Mouse (Mus musculus): ENCODE results near the gene Lpp. TPM values are rescaled to one million over a fixed set of nuclear protein-coding genes. Genes with fewer than 3 reads are reported as not detected.

Lpp gene
- polyA plus RNA-seq, 1 experiment from 2014 or later = 50.0 TPM

DNA sequence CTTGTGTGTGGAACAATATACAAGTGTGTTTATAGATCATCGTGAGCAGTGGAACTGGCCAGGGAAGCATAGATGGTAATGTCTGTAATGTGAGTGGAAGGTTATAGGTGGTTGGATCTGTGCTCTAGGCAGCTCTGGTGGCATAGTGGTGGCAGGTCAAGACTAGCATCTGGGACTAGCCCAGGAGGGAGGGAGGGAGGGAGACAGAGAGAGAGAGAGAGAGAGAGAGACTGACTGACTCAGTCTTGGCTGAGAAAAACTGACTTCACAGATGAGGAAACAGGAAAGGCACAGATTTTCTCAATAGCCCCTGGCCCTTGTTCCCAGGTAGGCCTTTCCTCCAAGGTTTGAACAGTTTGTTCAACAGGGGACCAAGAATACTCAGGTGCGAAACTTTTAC lies 7.5 kb downstream of the Lpp start:
- Histone ChIP-seq H3K4me2 (no peak overlapping the region), H3K36me3 (peaks cover 31% of the 10 kb centered on the region), H3K4me3 (no peak overlapping the region), H3K4me1 (replicated peaks) (peaks cover 55% of the 10 kb centered on the region), H3K27ac (ENCODE audit: poor library complexity, severe bottlenecking) (no peak overlapping the region), H3K9me3 (replicated peaks) (peaks cover 3% of the 10 kb centered on the region; the same call in 1 of the 2 replicates), H3K27me3 (replicated peaks) (no peaks in the 10 kb centered on the region), H3K9ac (no peak overlapping the region)
- ATAC-seq (ENCODE audit: insufficient number of reproducible peaks, low FRiP score) = no peak
- 79% methylated on average over 2 of the region's 2 CpGs for WGBS

DNA sequence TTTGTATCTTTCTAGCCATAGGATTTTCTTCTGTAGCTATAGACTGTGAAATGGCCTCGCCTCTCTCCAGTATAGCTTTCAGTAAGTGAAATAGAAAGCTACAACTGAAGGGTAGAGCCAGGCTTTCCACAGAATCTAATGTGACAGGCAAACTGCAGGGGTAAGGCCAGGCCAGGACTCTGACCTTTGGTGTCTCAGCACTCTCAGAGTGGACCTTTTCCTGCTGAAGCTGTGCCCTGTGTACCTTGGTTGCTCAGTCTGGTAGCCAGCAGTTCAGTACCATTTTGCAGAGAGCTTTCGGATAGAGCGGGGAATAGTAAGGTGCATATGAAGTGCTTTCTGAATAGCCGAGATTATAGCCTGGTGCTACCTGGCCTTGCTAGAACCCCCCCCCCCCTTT lies 9.5 kb downstream of the Lpp start:
- 88% methylated on average over 4 of the region's 4 CpGs for WGBS
- no peak overlapping the region for H3K27ac ChIP-seq (ENCODE audit: poor library complexity, severe bottlenecking)
- peaks cover 9% of the 10 kb centered on the region for H3K9me3 ChIP-seq (replicated peaks)
- H3K4me2 ChIP-seq = no peak overlapping the region
- no peaks in the 10 kb centered on the region for H3K27me3 ChIP-seq (replicated peaks)
- peaks cover 43% of the 10 kb centered on the region for H3K36me3 ChIP-seq
- no peak for ATAC-seq (ENCODE audit: insufficient number of reproducible peaks, low FRiP score)
- H3K9ac ChIP-seq = no peak overlapping the region
- H3K4me3 ChIP-seq = no peak overlapping the region
- H3K4me1 ChIP-seq (replicated peaks) = peaks cover 38% of the 10 kb centered on the region

DNA sequence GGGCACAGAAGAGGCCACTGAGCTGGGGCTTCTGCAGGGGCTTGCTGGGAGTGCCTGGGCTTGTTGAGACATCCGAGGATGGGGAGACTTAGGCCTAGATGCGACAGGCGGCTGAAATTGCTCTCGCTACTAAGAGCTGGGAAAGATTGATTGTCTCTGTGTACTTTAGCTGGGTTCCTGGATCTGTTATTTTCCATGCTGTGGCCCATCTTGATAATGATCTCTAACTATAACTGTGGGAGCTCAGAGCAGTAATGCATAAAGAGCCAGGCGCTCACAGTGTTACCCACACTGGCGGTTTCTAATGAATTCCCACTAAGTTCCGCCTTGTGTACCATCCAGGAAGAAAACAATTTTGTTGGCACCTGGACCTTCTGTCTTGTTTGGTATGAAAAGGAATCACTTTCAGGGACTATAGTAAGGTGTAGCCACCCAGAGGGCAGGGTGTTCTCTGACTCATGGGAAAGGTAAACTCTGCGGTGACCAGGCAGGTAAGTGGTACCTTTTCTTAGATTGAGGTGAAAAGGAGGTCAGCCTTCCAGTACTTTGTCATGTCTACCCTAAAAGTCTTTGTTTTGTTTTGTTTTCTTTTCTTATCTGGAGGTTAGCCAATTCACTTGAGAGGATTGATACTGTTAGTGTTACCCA lies 10.6 kb downstream of the Lpp start:
- H3K27ac ChIP-seq (ENCODE audit: poor library complexity, severe bottlenecking) = no peak overlapping the region
- ATAC-seq (ENCODE audit: insufficient number of reproducible peaks, low FRiP score) = no peak
- peaks cover 43% of the 10 kb centered on the region for H3K36me3 ChIP-seq
- WGBS = 88% methylated on average over 8 of the region's 8 CpGs
- H3K27me3 ChIP-seq (replicated peaks) = no peaks in the 10 kb centered on the region
- no peak overlapping the region for H3K4me2 ChIP-seq
- H3K4me3 ChIP-seq = no peak overlapping the region
- H3K4me1 ChIP-seq (replicated peaks) = peaks cover 27% of the 10 kb centered on the region
- H3K9me3 ChIP-seq (replicated peaks) = peaks cover 9% of the 10 kb centered on the region
- no peak overlapping the region for H3K9ac ChIP-seq

DNA sequence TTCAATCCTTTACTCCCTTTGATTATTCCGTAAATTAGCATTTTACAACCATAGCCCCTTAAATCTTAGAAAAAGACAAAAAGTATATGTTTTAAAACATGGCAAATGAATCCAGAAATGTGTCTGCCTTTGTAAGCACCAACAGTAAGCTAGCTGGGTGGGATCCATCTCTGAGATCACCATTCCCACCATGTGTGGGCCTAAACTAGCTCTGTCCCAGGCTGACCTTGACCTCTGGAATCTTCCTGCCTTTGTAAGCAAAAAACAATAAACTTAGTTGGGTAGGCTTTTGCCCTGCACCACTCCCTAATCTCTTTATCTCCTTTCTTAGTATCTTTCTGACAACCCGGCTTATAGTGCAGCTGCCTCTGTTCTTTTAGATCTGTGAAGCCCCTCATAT lies 13.2 kb downstream of the Lpp start:
- ATAC-seq (ENCODE audit: insufficient number of reproducible peaks, low FRiP score) = no peak
- no peaks in the 10 kb centered on the region for H3K27me3 ChIP-seq (replicated peaks)

DNA sequence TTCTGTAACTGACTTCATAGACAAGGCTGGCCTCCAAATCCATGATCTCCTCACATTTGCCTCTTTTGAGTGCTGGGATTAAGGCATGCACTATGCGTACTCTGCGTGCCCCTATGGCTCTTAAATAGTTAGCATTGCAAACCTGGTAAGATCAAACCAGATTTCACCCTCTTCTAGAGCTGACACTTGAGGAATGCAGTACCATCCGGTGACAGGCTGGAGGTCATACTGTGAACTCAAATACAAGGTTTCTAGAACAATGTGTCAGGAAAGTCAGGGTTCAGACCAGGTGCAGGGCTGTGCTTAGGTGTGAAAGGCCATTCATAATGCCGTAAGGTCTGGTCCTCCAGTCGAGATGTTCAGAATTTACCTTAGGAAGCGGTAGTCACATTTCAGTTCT lies 18.0 kb downstream of the Lpp start:
- ATAC-seq (ENCODE audit: insufficient number of reproducible peaks, low FRiP score) = no peak
- peaks cover 3% of the 10 kb centered on the region; the same call in 1 of the 2 replicates for H3K9me3 ChIP-seq (replicated peaks)
- no peak overlapping the region for H3K9ac ChIP-seq
- H3K27me3 ChIP-seq (replicated peaks) = no peaks in the 10 kb centered on the region
- 76% methylated on average over 6 of the region's 6 CpGs for WGBS
- H3K36me3 ChIP-seq = peaks cover 37% of the 10 kb centered on the region
- H3K4me1 ChIP-seq (replicated peaks) = peaks cover 28% of the 10 kb centered on the region
- no peak overlapping the region for H3K27ac ChIP-seq (ENCODE audit: poor library complexity, severe bottlenecking)
- no peak overlapping the region for H3K4me3 ChIP-seq
- H3K4me2 ChIP-seq = no peak overlapping the region

More for the DNA sequence above, 13.2 kb downstream of the Lpp start:
- peaks cover 56% of the 10 kb centered on the region for H3K36me3 ChIP-seq
- no peak overlapping the region for H3K27ac ChIP-seq (ENCODE audit: poor library complexity, severe bottlenecking)
- no peak overlapping the region for H3K4me2 ChIP-seq
- H3K9ac ChIP-seq = no peak overlapping the region
- peaks cover 9% of the 10 kb centered on the region for H3K9me3 ChIP-seq (replicated peaks)
- H3K4me1 ChIP-seq (replicated peaks) = peaks cover 29% of the 10 kb centered on the region
- H3K4me3 ChIP-seq = no peak overlapping the region
- WGBS = 87% methylated on average over 2 of the region's 2 CpGs

DNA sequence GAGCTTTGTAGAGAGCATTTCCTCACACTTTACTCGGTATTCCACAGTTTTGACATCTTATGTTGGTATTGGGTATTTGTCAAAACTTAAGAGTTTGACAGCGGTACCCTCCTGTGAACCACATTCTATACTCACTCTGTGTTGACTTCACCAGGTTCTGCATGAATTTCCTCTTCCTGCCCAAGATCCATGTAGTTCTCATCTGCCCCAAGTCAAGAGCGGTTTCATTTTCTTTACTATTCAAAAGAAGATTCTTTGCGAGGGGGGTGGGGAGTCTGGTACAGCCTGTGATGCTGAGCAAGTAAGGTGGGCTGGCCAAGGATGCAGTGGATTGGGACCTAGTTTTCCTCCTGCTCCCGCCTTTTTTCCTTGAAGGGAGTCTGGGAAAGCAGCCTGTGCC lies 18.9 kb downstream of the Lpp start:
- Histone ChIP-seq H3K27ac (ENCODE audit: poor library complexity, severe bottlenecking) (peak overlapping the region; percentile 58), H3K36me3 (peaks cover 39% of the 10 kb centered on the region), H3K4me3 (no peak overlapping the region), H3K4me1 (replicated peaks) (peaks cover 37% of the 10 kb centered on the region), H3K4me2 (no peak overlapping the region), H3K27me3 (replicated peaks) (no peaks in the 10 kb centered on the region), H3K9ac (no peak overlapping the region), H3K9me3 (replicated peaks) (no peaks in the 10 kb centered on the region)
- no peak for ATAC-seq (ENCODE audit: insufficient number of reproducible peaks, low FRiP score)
- 82% methylated on average over 5 of the region's 5 CpGs for WGBS

DNA sequence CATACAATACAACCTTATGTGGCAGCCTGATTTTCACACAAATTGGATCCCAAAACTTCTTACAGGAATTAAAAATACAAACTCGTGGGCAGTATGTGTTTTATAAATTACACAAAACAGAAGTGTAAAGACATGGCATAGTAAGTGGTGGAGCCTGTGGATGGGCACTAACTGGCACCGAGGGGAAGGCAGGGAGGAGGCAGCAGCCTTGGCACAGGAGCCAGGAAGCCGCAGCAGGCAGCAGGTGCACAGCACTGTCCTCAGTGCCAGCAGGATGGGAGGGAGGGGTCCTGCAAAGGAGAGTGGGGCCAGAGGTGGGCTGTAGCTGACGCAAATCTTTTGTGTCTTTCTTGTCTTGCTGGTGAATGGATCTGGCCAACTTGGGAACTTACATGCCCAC lies 19.8 kb downstream of the Lpp start:
- H3K4me1 ChIP-seq (replicated peaks) = peaks cover 46% of the 10 kb centered on the region
- 83% methylated on average over 4 of the region's 4 CpGs for WGBS
- no peaks in the 10 kb centered on the region for H3K9me3 ChIP-seq (replicated peaks)
- peaks cover 40% of the 10 kb centered on the region for H3K36me3 ChIP-seq
- H3K27ac ChIP-seq (ENCODE audit: poor library complexity, severe bottlenecking) = peak overlapping the region; percentile 58; the same call in 1 of the 2 replicates
- H3K4me2 ChIP-seq = no peak overlapping the region
- no peaks in the 10 kb centered on the region for H3K27me3 ChIP-seq (replicated peaks)
- no peak for ATAC-seq (ENCODE audit: insufficient number of reproducible peaks, low FRiP score)
- no peak overlapping the region for H3K9ac ChIP-seq
- H3K4me3 ChIP-seq = no peak overlapping the region

DNA sequence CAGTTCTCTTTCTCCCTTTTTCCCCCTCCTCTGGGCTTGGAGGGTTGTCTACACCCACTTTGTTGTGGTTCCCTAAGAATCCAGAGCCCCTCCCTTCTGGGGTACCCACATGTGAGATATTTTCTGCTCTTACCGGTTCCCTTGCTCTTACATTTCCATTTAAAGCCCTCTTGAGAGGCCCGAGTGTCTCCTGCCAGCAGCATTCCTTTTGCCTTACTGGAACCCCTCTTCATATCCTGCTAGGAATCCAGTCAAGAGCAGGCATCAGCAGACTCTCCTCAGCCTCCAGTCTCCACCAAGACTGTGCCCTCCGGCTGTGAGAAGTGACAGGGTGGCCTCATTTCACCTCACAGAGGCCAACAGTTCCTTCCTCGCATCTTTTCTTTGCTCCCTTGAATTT lies 24.7 kb downstream of the Lpp start:
- Histone ChIP-seq H3K9ac (0 out of 2 replicates have a peak overlapping the region, but pooled peaks have one; percentile 0), H3K4me2 (peak overlapping the region; percentile 13; the same call in 1 of the 2 replicates)
- peak; percentile 61; the same call in 1 of the 2 replicates for ATAC-seq (ENCODE audit: insufficient number of reproducible peaks, low FRiP score)

DNA sequence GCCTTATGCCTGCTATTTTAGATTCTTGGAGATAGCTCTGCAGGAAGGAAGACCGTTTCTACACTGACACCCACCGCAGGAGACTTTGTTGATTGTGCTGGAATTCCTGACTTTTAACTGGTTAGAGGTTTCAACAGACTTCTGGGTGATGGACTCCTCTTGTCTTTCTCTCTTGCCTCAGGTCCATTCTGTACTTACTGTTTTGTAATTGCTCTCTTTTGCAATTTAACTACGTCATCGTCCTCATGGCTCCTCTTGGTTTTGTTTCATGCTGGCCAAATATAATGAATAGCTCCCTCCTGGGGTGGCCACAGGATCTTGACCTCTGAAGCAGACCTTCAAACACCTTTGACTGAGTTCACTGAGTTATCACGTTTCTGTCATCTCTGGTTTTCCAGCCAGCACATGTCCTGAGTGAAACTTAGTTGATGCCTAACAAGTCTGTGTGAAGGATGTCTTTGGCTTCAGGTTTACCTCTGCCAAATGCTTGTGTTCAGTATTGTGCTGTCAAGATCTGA lies 27.4 kb downstream of the Lpp start:
- no peak overlapping the region for H3K4me3 ChIP-seq
- no peaks in the 10 kb centered on the region for H3K27me3 ChIP-seq (replicated peaks)
- 58% methylated on average over 5 of the region's 5 CpGs for WGBS
- H3K9me3 ChIP-seq (replicated peaks) = no peaks in the 10 kb centered on the region
- H3K4me2 ChIP-seq = no peak overlapping the region
- no peak overlapping the region for H3K27ac ChIP-seq (ENCODE audit: poor library complexity, severe bottlenecking)
- peaks cover 17% of the 10 kb centered on the region for H3K36me3 ChIP-seq
- ATAC-seq (ENCODE audit: insufficient number of reproducible peaks, low FRiP score) = no peak
- H3K9ac ChIP-seq = no peak overlapping the region
- H3K4me1 ChIP-seq (replicated peaks) = peaks cover 82% of the 10 kb centered on the region

More for the DNA sequence above, 24.7 kb downstream of the Lpp start:
- 41% methylated on average over 4 of the region's 4 CpGs for WGBS
- H3K36me3 ChIP-seq = peaks cover 26% of the 10 kb centered on the region
- no peaks in the 10 kb centered on the region for H3K9me3 ChIP-seq (replicated peaks)
- H3K27ac ChIP-seq (ENCODE audit: poor library complexity, severe bottlenecking) = peak overlapping the region; percentile 85
- H3K4me3 ChIP-seq = no peak overlapping the region
- H3K27me3 ChIP-seq (replicated peaks) = no peaks in the 10 kb centered on the region
- H3K4me1 ChIP-seq (replicated peaks) = peaks cover 60% of the 10 kb centered on the region

DNA sequence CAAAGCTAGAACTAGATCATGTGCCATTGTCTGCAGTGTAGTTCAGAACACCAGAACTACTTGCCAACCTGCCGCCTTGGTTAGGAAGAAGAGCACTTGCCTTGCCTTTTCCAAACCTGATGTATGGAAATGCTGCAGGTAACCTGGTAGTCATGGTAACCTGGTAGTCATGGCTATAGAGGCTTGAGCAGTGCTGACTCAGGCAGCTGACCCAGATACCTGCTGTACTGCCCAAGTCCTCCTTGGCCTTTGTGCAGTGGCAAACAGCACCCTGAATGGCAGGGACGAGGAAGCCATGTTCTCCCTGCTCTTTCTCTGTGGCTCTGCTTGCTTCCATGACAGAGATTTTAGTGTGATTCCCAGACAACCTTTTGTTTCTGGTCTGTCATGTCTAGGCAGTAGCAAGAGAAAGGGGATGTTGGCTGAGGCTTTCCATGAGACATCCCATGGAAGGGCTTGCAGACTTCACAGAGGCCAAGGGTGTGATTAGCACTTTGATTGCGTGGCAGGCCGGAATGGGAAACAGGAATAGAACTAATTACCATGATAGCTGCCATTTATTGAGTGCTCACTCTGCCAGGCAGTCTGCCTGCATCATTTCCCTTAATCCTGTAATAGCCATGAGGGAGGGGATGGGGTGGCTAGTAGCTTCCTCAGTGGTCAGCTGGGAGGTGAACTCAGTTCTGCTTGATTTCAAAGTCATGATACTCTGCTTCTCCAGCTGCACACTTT lies 28.5 kb downstream of the Lpp start:
- peaks cover 85% of the 10 kb centered on the region for H3K4me1 ChIP-seq (replicated peaks)
- WGBS = 68% methylated on average over 4 of the region's 4 CpGs
- H3K27ac ChIP-seq (ENCODE audit: poor library complexity, severe bottlenecking) = peak overlapping the region; percentile 11; the same call in 1 of the 2 replicates
- H3K9ac ChIP-seq = no peak overlapping the region
- ATAC-seq (ENCODE audit: insufficient number of reproducible peaks, low FRiP score) = no peak
- H3K4me2 ChIP-seq = no peak overlapping the region
- no peaks in the 10 kb centered on the region for H3K9me3 ChIP-seq (replicated peaks)
- no peaks in the 10 kb centered on the region for H3K27me3 ChIP-seq (replicated peaks)
- H3K4me3 ChIP-seq = no peak overlapping the region
- peaks cover 5% of the 10 kb centered on the region for H3K36me3 ChIP-seq

DNA sequence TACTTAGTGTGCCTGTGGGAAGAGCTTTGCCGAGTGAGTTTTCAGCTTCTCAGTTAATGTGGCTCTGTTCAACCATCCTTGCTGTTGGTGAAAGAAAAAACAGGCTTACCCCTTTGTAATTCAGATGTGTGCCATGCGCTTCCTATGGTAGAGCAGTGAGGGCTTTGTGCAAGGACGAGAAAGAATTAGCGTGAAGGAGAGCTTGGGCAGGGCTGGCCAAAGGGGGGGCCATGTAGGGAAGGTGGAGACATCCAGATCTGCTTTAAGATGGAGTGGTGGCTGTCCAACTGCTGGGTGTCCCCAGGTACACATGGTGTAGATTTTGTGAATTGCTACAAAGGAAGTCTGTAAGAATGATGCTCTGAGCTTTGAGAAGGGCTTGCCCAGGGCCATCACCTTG lies 29.9 kb downstream of the Lpp start:
- Histone ChIP-seq H3K4me2 (no peak overlapping the region), H3K27me3 (replicated peaks) (no peaks in the 10 kb centered on the region), H3K27ac (ENCODE audit: poor library complexity, severe bottlenecking) (peak overlapping the region; percentile 87), H3K4me3 (no peak overlapping the region), H3K9me3 (replicated peaks) (no peaks in the 10 kb centered on the region), H3K9ac (no peak overlapping the region), H3K4me1 (replicated peaks) (peaks cover 81% of the 10 kb centered on the region), H3K36me3 (no peaks in the 10 kb centered on the region)
- no peak for ATAC-seq (ENCODE audit: insufficient number of reproducible peaks, low FRiP score)
- 70% methylated on average over 4 of the region's 4 CpGs for WGBS

Measured in heart, embryonic 12.5 days (tissue).